Mouse (Mus musculus): Measurements from ENCODE around the gene Ppp1r13l. TPM values are rescaled to one million over a fixed set of nuclear protein-coding genes. Genes with fewer than 3 reads are reported as not detected.

Gene Ppp1r13l
- polyA plus RNA-seq, 1 experiment, result 49.5 TPM

GRCm38 (mm10) chr7:19426349-19426748 is 66.8 kb downstream of the Ppp1r13l start:
- Histone ChIP-seq H3K4me1 (ENCODE audit: control insufficient read depth, insufficient read depth, low read length) (peaks cover 14% of the 10 kb centered on the region), H3K36me3 (ENCODE audit: control insufficient read depth, insufficient read depth, low read length) (no peaks in the 10 kb centered on the region), H3K27me3 (ENCODE audit: control insufficient read depth, insufficient read depth, low read length) (no peaks in the 10 kb centered on the region), H3K27ac (ENCODE audit: control insufficient read depth, insufficient read depth, low read depth, low read length) (no peak overlapping the region), H3K4me3 (ENCODE audit: control insufficient read depth, low read depth, low read length) (peak overlapping the region; percentile 23)
- TF ChIP-seq CTCF (IDR thresholded peaks at IDR 0.05; ENCODE audit: control insufficient read depth, insufficient read depth, insufficient replicate concordance, low read depth, low read length) (no peak), POLR2A (IDR thresholded peaks at IDR 0.05; ENCODE audit: control insufficient read depth, low read depth, low read length) (no peak)

- TF ChIP-seq POLR2A (IDR thresholded peaks at IDR 0.05; ENCODE audit: control insufficient read depth, low read depth, low read length) (no peak), CTCF (IDR thresholded peaks at IDR 0.05; ENCODE audit: control insufficient read depth, insufficient read depth, insufficient replicate concordance, low read depth, low read length) (no peak)
- H3K27me3 ChIP-seq (ENCODE audit: control insufficient read depth, insufficient read depth, low read length), result no peaks in the 10 kb centered on the region
- H3K36me3 ChIP-seq (ENCODE audit: control insufficient read depth, insufficient read depth, low read length), result no peaks in the 10 kb centered on the region
- peaks cover 12% of the 10 kb centered on the region for H3K4me1 ChIP-seq (ENCODE audit: control insufficient read depth, insufficient read depth, low read length)
- no peak overlapping the region for H3K27ac ChIP-seq (ENCODE audit: control insufficient read depth, insufficient read depth, low read depth, low read length)
- no peak overlapping the region for H3K4me3 ChIP-seq (ENCODE audit: control insufficient read depth, low read depth, low read length)
Observed at GRCm38 (mm10) chr7:19426888-19427287, 67.3 kb downstream of the Ppp1r13l start.

Other genes starting within 250 kb of the Ppp1r13l start
- gene Gm4969, start 241.4 kb upstream of the Ppp1r13l start, polyA plus RNA-seq (2012; rRNA removed), result 13.2 and 16.4 TPM in 2 replicates
- gene Fbxo46, start 239.9 kb upstream of the Ppp1r13l start, polyA plus RNA-seq (2012; rRNA removed), result 49.3 and 59.7 TPM in 2 replicates
- gene Qpctl, start 210.5 kb upstream of the Ppp1r13l start, polyA plus RNA-seq (2012; rRNA removed), result 12.7 and 13.5 TPM in 2 replicates
- gene Snrpd2, start 210.0 kb upstream of the Ppp1r13l start, polyA plus RNA-seq (2012; rRNA removed), result 135 and 140 TPM in 2 replicates
- 20.9 and 24.3 TPM in 2 replicates for gene Gipr, start 193.6 kb upstream of the Ppp1r13l start, polyA plus RNA-seq (2012; rRNA removed)
- 11.1 and 12.9 TPM in 2 replicates for gene Eml2, start 183.3 kb upstream of the Ppp1r13l start, polyA plus RNA-seq (2012; rRNA removed)
- gene Gpr4, start 147.2 kb upstream of the Ppp1r13l start, polyA plus RNA-seq (2012; rRNA removed), result 9.5 and 16.2 TPM in 2 replicates
- 13.6 and 14.5 TPM in 2 replicates for gene Opa3, start 131.4 kb upstream of the Ppp1r13l start, polyA plus RNA-seq (2012; rRNA removed)
- gene Vasp, start 87.9 kb upstream of the Ppp1r13l start, polyA plus RNA-seq (2012; rRNA removed), result 42.4 and 44.7 TPM in 2 replicates
- gene Ppm1n, start 79.7 kb upstream of the Ppp1r13l start, polyA plus RNA-seq (2012; rRNA removed), result 0.20 and 0.30 TPM in 2 replicates
- gene Rtn2, start 77.1 kb upstream of the Ppp1r13l start, polyA plus RNA-seq (2012; rRNA removed), result 15.6 and 17.4 TPM in 2 replicates
- gene Fosb, start 49.7 kb upstream of the Ppp1r13l start, polyA plus RNA-seq (2012; rRNA removed), result 3.9 and 4.1 TPM in 2 replicates
- gene Ercc1, start 15.0 kb upstream of the Ppp1r13l start, polyA plus RNA-seq (2012; rRNA removed), result 50.1 and 66.6 TPM in 2 replicates
- gene Cd3eap, start 266 bp upstream of the Ppp1r13l start, polyA plus RNA-seq (2012; rRNA removed), result 2.8 and 3.2 TPM in 2 replicates
- 50.6 and 53.3 TPM in 2 replicates for gene Ercc2, start 22.3 kb downstream of the Ppp1r13l start, polyA plus RNA-seq (2012; rRNA removed)
- gene Klc3, start 44.4 kb downstream of the Ppp1r13l start, polyA plus RNA-seq (2012; rRNA removed), result 33.3 and 39.9 TPM in 2 replicates
- gene Ckm, start 45.0 kb downstream of the Ppp1r13l start, polyA plus RNA-seq (2012; rRNA removed), result 2.4 and 8.7 TPM in 2 replicates
- gene Mark4, start 99.1 kb downstream of the Ppp1r13l start, polyA plus RNA-seq (2012; rRNA removed), result 13.2 and 14.1 TPM in 2 replicates
- 26.1 and 27.2 TPM in 2 replicates for gene Exoc3l2, start 103.6 kb downstream of the Ppp1r13l start, polyA plus RNA-seq (2012; rRNA removed)
- 3.0 and 3.7 TPM in 2 replicates for gene Bloc1s3, start 148.6 kb downstream of the Ppp1r13l start, polyA plus RNA-seq (2012; rRNA removed)
- 61.1 and 62.1 TPM in 2 replicates for gene Trappc6a, start 148.6 kb downstream of the Ppp1r13l start, polyA plus RNA-seq (2012; rRNA removed)
- 5.6 and 6.9 TPM in 2 replicates for gene Nkpd1, start 158.1 kb downstream of the Ppp1r13l start, polyA plus RNA-seq (2012; rRNA removed)
- gene Ppp1r37, start 203.3 kb downstream of the Ppp1r13l start, polyA plus RNA-seq (2012; rRNA removed), result 37.3 and 48.4 TPM in 2 replicates
- 7.0 and 10.5 TPM in 2 replicates for gene Zfp296, start 217.5 kb downstream of the Ppp1r13l start, polyA plus RNA-seq (2012; rRNA removed)
- 64.1 and 68.2 TPM in 2 replicates for gene Gemin7, start 217.8 kb downstream of the Ppp1r13l start, polyA plus RNA-seq (2012; rRNA removed)
- gene Clasrp, start 244.7 kb downstream of the Ppp1r13l start, polyA plus RNA-seq (2012; rRNA removed), result 93.7 and 99.3 TPM in 2 replicates

Measured in testis, adult 2 months (tissue).